Mouse (Mus musculus) bone marrow macrophage, adult 2 months (primary cell): ENCODE results near the gene Crocc.

Experiments
- CTCF ChIP-seq: IDR thresholded peaks from 2 replicates; pipeline ENCODE4 v1.5.1; 2012; ENCODE audit warnings: low read depth, mild to moderate bottlenecking, low read length, moderate library complexity
- POLR2A ChIP-seq: IDR thresholded peaks from 2 replicates; pipeline ENCODE4 v1.6.1; 2012; ENCODE audit warnings: mild to moderate bottlenecking, low read depth, low read length, borderline replicate concordance

DNA sequence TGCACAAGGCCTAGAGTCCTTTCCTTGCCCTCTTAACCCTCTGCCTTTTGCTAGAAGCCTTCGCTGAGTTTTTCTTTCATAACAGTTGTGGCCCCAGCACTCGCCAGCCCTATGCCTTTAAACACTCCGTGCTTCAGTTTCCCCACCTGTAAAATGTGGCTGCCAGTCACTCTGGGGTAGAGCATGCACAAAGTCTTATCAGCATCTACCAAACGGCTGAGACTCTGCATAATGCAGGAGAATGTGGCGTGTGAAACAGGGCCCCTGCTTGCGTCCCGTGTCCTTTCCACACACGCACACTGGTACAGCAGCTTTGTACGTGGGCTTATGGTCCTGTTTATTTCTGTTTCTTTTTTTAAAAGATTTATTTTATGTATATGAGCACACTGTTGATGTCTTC lies 63.5 kb downstream of the Crocc start:
- no peak for TF ChIP-seq POLR2A
- TF ChIP-seq CTCF = no peak
